In the genomic region with DNA sequence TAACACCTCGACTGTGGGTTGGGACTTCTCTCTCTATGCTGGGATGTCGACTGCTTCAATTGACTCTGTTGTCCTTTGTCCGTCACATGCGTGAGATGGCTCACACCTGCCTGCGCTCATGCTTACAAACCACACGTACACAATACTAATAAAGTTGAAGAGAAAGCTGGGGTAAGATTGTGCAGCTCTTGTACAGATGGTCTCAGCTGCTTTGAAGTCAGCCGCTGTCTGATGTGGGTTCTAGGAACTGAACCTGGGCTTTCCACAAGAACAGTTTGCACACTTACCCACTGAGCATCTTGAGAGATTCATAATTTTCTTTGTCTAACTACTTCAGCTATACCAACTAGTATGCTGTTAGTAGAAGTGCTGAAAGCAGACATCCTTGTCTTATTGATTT, we compare ENCODE assay signal across 30 mouse cellular contexts. TPM values are rescaled to one million over a fixed set of nuclear protein-coding genes. Genes with fewer than 3 reads are reported as not detected.
DNase-seq lines count a peak whose midpoint lies in the region; TF ChIP-seq lines count a peak whose summit lies in the region.
"Had no signal": no experiment of that assay in that cellular context is flagged by ENCODE, and none has a peak within 500 bp of the region (broad histone marks: within the 10 kb centered on the region; RNA-seq: fewer than 3 reads in every experiment).

No protein-coding gene starts in this region.

- TF ChIP-seq POLR2A in spleen, adult 2 months (IDR thresholded peaks at IDR 0.05; ENCODE audit: low read depth, low read length), result no peak

- DNase-seq in spleen, adult 2 months (ENCODE audit: low read depth in 1 of 2, low spot score in 2 of 2), result peak in 1 of 2 experiments; percentile 17
- no peak for DNase-seq in spleen, postnatal 10 days (ENCODE audit: low spot score in 2 of 2)
- DNase-seq in naive thymus-derived CD4-positive, alpha-beta T cell, adult 2 months (ENCODE audit: low read depth), result peak; percentile 72
- DNase-seq in thymus, postnatal 14 days, result peak; percentile 66
- DNase-seq in right cerebral cortex, postnatal 4 days, result no peak
- DNase-seq in adipocyte (ENCODE audit: low spot score), result no peak
- DNase-seq in gastrocnemius, adult 2 months, result no peak
- DNase-seq in left cerebral cortex, postnatal 10 days (ENCODE audit: extremely low spot score in 1 of 2, low spot score in 2 of 2), result no peak
- DNase-seq: adrenal gland, postnatal 10 days; cerebellum, adult 9-10 months; embryo, embryonic 11 days; gastrocnemius, postnatal 36 days; heart, adult 18-20 months; heart, postnatal 4 days; kidney, adult 2 months; kidney, postnatal 4 days; liver, embryonic 13.5 days; lung, adult 18-20 months; midbrain, embryonic 14.5 days; retina, postnatal 1 day had no signal

- no peaks in the 10 kb centered on the region for H3K27me3 ChIP-seq in spleen, adult 2 months (ENCODE audit: control insufficient read depth, insufficient read depth, low read length)
- H3K27me3 ChIP-seq: embryonic facial prominence, embryonic 12.5 days; intestine, embryonic 15.5 days; limb, embryonic 15.5 days; neural tube, embryonic 15.5 days had no signal

- no peaks in the 10 kb centered on the region for H3K4me1 ChIP-seq in spleen, adult 2 months (ENCODE audit: control insufficient read depth, insufficient read depth, insufficient read length)
- H3K4me1 ChIP-seq: embryonic facial prominence, embryonic 12.5 days; intestine, embryonic 15.5 days; limb, embryonic 10.5 days; limb, embryonic 15.5 days; liver, embryonic 13.5 days; neural tube, embryonic 15.5 days had no signal

- no peaks in the 10 kb centered on the region for H3K36me3 ChIP-seq in spleen, adult 2 months (ENCODE audit: control insufficient read depth, insufficient read depth, low read length)
- H3K36me3 ChIP-seq: embryonic facial prominence, embryonic 12.5 days; heart, embryonic 12.5 days; intestine, embryonic 15.5 days; limb, embryonic 10.5 days; limb, embryonic 15.5 days; liver, embryonic 13.5 days; neural tube, embryonic 15.5 days had no signal

- H3K4me3 ChIP-seq in spleen, adult 2 months (ENCODE audit: extremely low read depth, insufficient read depth, insufficient read length), result peak overlapping the region; percentile 24; the same call in 1 of the 2 replicates
- H3K4me3 ChIP-seq in gastrocnemius, adult 2 months, result no peak overlapping the region
- H3K4me3 ChIP-seq: embryonic facial prominence, embryonic 12.5 days; heart, embryonic 12.5 days; intestine, embryonic 15.5 days; limb, embryonic 10.5 days; limb, embryonic 15.5 days; liver, embryonic 13.5 days; neural tube, embryonic 15.5 days had no signal

- TF ChIP-seq CTCF in spleen, adult 2 months (IDR thresholded peaks at IDR 0.05; ENCODE audit: extremely low read depth, insufficient read depth, insufficient read length, insufficient replicate concordance), result no peak
- TF ChIP-seq CTCF in gastrocnemius, adult 2 months (IDR thresholded peaks at IDR 0.05), result no peak

- no peak overlapping the region for H3K27ac ChIP-seq in spleen, adult 2 months (ENCODE audit: insufficient read depth, low read length)
- no peak overlapping the region for H3K27ac ChIP-seq in gastrocnemius, adult 2 months
- H3K27ac ChIP-seq: embryonic facial prominence, embryonic 12.5 days; hindbrain, embryonic 14.5 days; intestine, embryonic 15.5 days; kidney, postnatal 0 days; limb, embryonic 10.5 days; limb, embryonic 15.5 days; liver, embryonic 13.5 days; macrophage; neural tube, embryonic 15.5 days had no signal

- intact Hi-C loops in gastrocnemius, adult 2 months (cut with DNase I), result no loop called here
- intact Hi-C loops in left cerebral cortex, postnatal 10 days (cut with DNase I), result no loop called here

- 55% methylated on average over 7 of the region's 7 CpGs for WGBS in spleen, adult 2 months

RNA-seq across cellular contexts. Expression of a gene that starts 7.7 kb away (rescaled TPM):
- polyA plus RNA-seq in spleen, adult 2 months (2012; rRNA removed), result 51.7 and 57.5 TPM in 2 replicates
- 10 to 100 TPM in 1 of 2 experiments, 1 to 10 TPM in 1; 8.6 to 10.3 TPM for total RNA-seq in gastrocnemius, adult 2 months (2021)
- total RNA-seq in left cerebral cortex, postnatal 10 days (2021), result 10 to 100 TPM; 30.5 to 30.6 TPM

RNA-seq across cellular contexts. Expression of a gene that starts 26.8 kb away (rescaled TPM):
- 0.11 TPM in 1 of 2 replicates, not detected in the other for polyA plus RNA-seq in spleen, adult 2 months (2012; rRNA removed)
- under 1 TPM in 1 of 2 experiments, not detected in 1; 0.17 TPM for total RNA-seq in gastrocnemius, adult 2 months (2021)
- total RNA-seq in left cerebral cortex, postnatal 10 days (2021), result under 1 TPM; 0.19 to 0.26 TPM
- total RNA-seq: gastrocnemius, postnatal 36 days; heart, adult 18-20 months; monocyte, adult 5-6 weeks had no signal

RNA-seq across cellular contexts. Expression of a gene that starts 27.1 kb away (rescaled TPM):
- polyA plus RNA-seq in spleen, adult 2 months (2012; rRNA removed), result 6.1 and 8.4 TPM in 2 replicates
- 10 to 100 TPM; 15.5 to 18.5 TPM for total RNA-seq in gastrocnemius, adult 2 months (2021)
- 10 to 100 TPM; 26.2 to 27.1 TPM for total RNA-seq in left cerebral cortex, postnatal 10 days (2021)

RNA-seq across cellular contexts. Expression of a gene that starts 32.2 kb away (rescaled TPM):
- polyA plus RNA-seq in spleen, adult 2 months (2012; rRNA removed), result 128 and 180 TPM in 2 replicates
- total RNA-seq in gastrocnemius, adult 2 months (2021), result 10 to 100 TPM; 21.7 to 32.8 TPM
- 10 to 100 TPM; 27.3 to 30.1 TPM for total RNA-seq in left cerebral cortex, postnatal 10 days (2021)

RNA-seq across cellular contexts. Expression of a gene that starts 48.7 kb away (rescaled TPM):
- 1.9 and 2.3 TPM in 2 replicates for polyA plus RNA-seq in spleen, adult 2 months (2012; rRNA removed)
- 1 to 10 TPM; 1.3 to 1.6 TPM for total RNA-seq in gastrocnemius, adult 2 months (2021)
- 1 to 10 TPM; 8.3 to 8.4 TPM for total RNA-seq in left cerebral cortex, postnatal 10 days (2021)

Comparison
In these comparisons a context has a peak if more than half of its experiments do, and no peak if none do; other contexts are left out.
1. DNase-seq: peak in naive thymus-derived CD4-positive, alpha-beta T cell, adult 2 months (single experiment) and thymus, postnatal 14 days (single experiment); none in spleen, postnatal 10 days (0 of 2), right cerebral cortex, postnatal 4 days (single experiment), adipocyte (single experiment), gastrocnemius, adult 2 months (single experiment) and left cerebral cortex, postnatal 10 days (0 of 2).